Mouse (Mus musculus) spleen, postnatal 10 days (tissue): ENCODE data around the gene Hist1h2af.
"Not testable (repeated sequence)": the region's sequence is repeated elsewhere in the genome, so short reads cannot be mapped to it uniquely, and the experiment has no call there.

ENCODE experiments used
- DNase-seq, 2 experiments: peaks; one replicate each; pipeline ENCODE4 v3.0.0; 2021 to 2022; ENCODE audit warnings: low spot score in 2 of 2

Gene Hist1h2af

GRCm38 (mm10) chr13:23554925-23555838 is 21.5 kb downstream of the Hist1h2af start:
- peak; percentile 93 to 96 for DNase-seq

- peak; percentile 77 to 78 for DNase-seq
Observed at GRCm38 (mm10) chr13:23555839-23556416, 22.2 kb downstream of the Hist1h2af start.

DNA sequence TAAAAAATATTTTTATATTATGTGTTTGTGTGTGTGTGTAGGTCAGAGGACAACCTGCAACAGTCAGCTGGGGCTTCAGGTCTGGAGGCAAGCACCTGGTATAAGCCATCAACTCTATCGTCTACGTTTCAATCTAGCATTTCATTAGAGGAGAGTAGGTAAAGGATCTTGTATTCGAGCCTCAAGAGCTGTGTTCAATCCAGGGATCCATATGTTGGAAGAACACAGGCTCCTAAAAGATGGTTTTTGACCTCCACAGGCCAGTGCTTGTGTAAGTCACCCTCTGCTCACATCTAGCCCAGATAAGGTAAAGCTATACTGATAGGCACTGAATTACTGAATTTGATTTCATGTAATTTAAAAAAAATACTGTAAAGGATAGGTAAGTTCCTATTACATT is 23.2 kb downstream of the Hist1h2af start:
- DNase-seq = no peak

GRCm38 (mm10) chr13:23560699-23561098 is 27.0 kb downstream of the Hist1h2af start:
- DNase-seq = not testable (repeated sequence)

DNA sequence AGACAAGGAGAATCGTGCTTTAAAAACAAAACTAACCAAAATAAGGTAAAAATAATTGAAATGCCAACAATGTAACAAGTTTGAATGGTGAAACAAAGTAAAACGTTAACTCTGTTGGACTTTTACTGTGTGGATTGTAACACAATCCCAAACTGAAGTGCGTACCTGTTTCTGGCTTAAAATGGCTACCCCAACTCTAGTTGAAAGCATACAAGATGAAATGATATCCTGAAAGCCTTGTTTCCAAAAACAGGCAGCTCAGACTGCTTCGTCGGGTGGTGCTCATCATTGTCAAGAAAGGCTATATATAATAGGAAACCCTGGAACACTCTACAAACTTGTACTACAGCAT is 27.8 kb downstream of the Hist1h2af start:
- not testable (repeated sequence) for DNase-seq

- peak; percentile 95 to 98 for DNase-seq
Observed at GRCm38 (mm10) chr13:23561883-23562659, 28.4 kb downstream of the Hist1h2af start, which contains the start of gene Hist1h3e. Gene Hist1h3e (minus strand): TSS chr13:23562369.

DNA sequence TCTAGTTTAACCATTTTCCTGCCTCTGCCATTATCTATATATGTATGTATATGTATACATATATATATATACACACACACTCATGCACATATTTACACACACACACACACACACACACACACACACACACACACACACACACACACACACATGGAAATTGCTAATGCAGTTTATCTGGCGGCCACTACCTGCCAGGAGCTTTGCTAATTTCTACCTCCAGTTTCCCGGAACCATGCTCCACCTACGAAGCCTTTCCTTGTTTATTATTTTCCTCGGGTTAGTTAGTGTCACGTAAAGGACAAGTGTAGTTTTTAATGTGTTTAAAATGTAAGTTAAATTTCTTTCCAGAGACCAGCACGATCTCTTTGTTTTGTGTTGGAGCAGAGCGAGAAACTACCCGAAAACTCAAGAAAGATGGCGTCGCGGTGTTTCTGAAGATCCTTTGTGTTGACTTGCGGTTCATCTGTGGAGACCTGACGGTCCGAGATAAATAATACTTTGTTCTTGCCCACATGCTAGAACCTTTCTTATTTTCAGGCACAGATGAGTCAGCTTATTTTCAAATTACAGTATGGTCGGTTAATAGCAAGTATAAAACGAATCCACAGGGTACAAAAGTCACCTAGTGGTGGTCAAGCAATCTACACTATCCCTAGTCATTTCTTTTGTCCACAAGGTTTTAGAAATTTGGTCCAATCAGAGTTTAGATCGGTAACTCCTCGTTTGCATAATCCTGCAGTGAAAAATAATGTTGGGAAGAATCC is 29.2 kb downstream of the Hist1h2af start:
- peak; percentile 37 to 57 for DNase-seq

GRCm38 (mm10) chr13:23564482-23564881 is 30.8 kb downstream of the Hist1h2af start:
- no peak for DNase-seq

- DNase-seq = not testable (repeated sequence)
Observed at GRCm38 (mm10) chr13:23570261-23571021, 36.7 kb downstream of the Hist1h2af start.

DNA sequence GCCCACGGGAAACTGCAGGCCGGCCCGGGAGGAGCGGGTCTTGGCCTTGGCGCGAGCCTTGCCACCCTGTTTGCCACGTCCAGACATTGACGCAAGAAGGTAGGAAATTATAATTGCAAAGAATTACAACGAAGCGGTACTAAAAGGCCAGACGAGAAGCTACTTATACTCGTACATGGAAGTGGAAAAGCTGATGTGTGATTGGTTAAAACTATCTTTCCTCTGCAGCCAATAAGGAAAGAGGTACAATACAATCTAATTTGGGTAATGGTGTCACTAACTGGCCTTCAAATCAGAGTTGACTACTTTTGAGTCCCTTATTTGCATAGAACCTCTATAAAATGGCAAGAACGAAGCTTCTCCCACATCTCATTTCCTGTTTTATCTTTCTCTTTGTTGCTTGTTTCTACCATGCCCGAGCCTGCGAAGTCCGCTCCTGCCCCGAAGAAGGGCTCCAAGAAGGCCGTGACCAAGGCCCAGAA is 37.4 kb downstream of the Hist1h2af start, which contains the start of the genes Hist1h2ae and Hist1h2bg:
Hist1h2ae (minus strand) TSS at position 199 of the 482 bp plus-strand sequence.
Hist1h2bg (plus strand) TSS at position 375 of the 482 bp plus-strand sequence.
- DNase-seq = peak; percentile 79 to 91

DNA sequence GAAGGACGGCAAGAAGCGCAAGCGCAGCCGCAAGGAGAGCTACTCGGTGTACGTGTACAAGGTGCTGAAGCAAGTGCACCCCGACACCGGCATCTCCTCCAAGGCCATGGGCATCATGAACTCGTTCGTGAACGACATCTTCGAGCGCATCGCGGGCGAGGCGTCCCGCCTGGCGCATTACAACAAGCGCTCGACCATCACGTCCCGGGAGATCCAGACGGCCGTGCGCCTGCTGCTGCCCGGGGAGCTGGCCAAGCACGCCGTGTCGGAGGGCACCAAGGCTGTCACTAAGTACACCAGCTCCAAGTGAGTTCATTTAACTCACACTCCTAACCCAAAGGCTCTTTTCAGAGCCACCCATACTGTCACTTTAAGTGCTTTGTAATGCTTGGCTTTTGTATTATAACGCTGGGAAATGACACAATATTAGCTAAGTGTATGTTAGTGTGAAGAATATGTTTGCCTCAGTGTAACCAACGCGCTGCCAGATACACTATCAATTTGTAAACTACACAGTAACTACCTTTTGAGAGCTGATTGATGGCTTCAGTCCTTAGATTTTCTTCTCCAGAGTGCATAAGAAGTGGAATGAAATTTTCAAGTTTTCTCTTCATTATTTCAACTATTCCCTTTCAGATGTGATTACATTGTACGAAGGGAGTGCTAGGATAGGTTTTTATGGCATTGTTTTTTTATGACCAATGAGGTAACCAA is 38.0 kb downstream of the Hist1h2af start:
- peak in 1 of 2 experiments; percentile 60 for DNase-seq

DNA sequence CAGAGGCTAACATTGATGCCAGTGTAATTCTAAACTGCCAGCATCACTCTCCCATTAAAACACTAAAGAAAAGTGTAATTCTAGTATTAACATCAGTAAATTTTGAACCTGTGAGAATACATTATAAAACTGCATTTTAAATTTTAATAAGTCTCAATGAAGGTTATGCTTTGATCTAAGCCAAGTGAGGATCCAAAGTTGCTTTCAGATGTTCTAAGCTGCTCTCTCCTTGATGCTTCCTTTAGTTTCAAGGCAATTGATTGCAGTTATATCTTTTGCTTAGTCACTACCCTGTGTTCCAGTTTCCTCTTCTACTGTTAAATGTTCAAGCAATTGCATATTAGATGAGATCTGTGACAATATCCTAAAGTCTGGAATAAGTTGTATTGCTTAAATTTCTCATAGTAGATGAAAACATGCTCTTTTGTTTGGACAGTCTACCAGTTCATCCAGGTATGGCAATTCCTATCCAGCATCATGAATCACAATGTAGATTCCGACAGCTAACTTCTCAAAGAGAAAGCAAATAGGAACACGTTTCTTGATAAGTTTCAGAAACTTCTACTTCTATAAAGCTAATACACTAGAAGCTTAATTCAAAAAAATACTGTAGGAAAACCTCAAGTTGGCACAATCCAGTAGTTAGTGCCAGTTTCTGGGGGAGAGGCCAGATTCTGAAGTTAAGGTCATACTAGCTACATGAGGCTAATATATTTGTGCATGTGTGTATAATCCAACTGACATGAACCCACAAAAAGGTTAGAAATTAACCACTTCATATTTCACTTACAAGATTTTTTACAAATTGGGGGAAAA is 38.7 kb downstream of the Hist1h2af start:
- no peak for DNase-seq

GRCm38 (mm10) chr13:23573034-23573897 is 39.6 kb downstream of the Hist1h2af start:
- DNase-seq = peak; percentile 61 to 65

GRCm38 (mm10) chr13:23573898-23574524 is 40.3 kb downstream of the Hist1h2af start, which contains the start of the genes Hist1h2bf and Hist1h2ad:
Gene Hist1h2bf (minus strand): TSS chr13:23574196.
Gene Hist1h2ad (plus strand): TSS chr13:23574381.
- peak; percentile 91 for DNase-seq

GRCm38 (mm10) chr13:23574546-23575170 is 41.0 kb downstream of the Hist1h2af start:
- DNase-seq = not testable (repeated sequence)

DNA sequence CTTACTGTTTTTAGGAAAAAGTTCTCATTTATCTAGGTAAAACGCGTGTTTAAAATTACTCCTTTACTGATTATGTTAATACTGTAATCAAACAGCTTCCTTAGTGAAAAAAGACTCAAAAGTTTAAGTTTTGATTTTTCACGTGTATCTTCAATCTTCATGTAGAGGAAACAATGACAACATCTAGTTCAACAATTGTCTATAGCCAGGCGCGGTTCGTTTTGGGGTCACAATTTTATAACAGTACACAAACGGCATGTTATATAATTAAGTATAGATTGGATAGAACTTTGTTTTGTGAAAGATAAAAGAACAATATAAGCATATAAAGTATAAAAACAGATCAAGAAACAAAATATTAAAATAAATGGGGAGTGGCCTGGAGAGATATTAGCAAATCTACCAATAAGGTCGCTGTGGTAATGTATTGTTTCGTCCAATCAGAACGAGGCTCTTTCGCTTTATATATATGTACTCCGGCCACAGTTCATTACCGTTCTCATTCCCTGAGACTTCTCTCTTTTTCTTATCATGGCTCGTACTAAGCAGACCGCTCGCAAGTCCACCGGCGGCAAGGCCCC is 41.7 kb downstream of the Hist1h2af start, which contains the start of gene Hist1h3d:
Hist1h3d (plus strand) TSS at position 493 of the 581 bp plus-strand sequence.
- peak; percentile 68 to 82 for DNase-seq
